Mouse (Mus musculus): ENCODE data around the gene Adamtsl3.

DNA sequence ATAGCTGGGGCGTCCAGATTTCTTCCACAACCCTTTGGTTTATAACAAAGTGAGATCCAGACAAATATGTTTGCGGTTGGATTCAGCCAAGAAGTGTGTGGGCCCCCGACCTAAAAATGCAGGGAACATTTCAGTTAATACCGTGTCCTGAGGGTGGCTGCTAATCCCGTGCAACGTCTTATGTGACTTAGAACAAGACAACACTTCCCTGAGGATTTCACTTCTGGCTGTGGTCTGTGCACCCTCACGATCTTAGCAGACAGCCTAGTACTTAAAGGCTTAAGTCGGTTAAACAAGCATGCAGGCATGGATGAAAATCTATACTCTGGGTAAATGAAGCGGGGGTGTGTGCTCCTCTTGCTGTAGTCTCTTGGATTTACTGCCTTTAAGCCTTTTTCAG, 2.6 kb downstream of the Adamtsl3 start:
- TF ChIP-seq CTCF (IDR thresholded peaks at IDR 0.05; ENCODE audit: low read depth, low read length), result no peak
- TF ChIP-seq EP300 (IDR thresholded peaks at IDR 0.05; ENCODE audit: insufficient read depth, low read depth, low read length), result no peak
- TF ChIP-seq POLR2A (IDR thresholded peaks at IDR 0.05; ENCODE audit: insufficient read depth, low read length), result no peak

Data from ES-Bruce4 (cell line).